Mouse (Mus musculus): ENCODE measurements around the gene Scn2b. TPM values are rescaled to one million over a fixed set of nuclear protein-coding genes. Genes with fewer than 3 reads are reported as not detected.
A peak's percentile ranks its signal among the peaks of the same experiment; 100 is the strongest.

Scn2b gene
- total RNA-seq, 1 experiment from 2014 or later = 0.67 TPM

GRCm38 (mm10) chr9:45146267-45146597 is 28.6 kb downstream of the Scn2b start:
- 0 out of 2 replicates have a peak, but pooled peaks have one; percentile 55 for ATAC-seq (replicated peaks; ENCODE audit: insufficient number of reproducible peaks, low FRiP score, low TSS enrichment, poor library complexity, severe bottlenecking)

DNA sequence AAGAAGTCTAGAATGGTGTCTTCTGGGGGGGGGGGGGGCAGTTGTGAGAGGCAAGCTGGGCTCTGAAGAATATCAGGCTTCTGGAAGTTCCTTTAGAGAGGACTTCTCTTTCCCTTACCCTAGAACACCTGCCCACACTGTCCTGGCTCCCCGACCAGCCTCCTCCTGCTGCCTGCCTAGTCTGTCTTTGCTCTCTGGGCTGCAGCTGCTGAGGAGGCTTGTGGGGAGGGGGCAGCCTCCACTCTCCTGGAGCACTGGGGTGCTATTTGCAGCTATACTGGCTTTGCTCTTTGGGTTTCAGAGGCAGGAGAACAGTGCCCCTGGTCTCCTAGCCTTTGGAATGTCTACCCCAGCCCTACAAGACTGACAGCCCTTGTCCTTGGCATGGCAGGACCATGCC is 33.4 kb downstream of the Scn2b start:
- ATAC-seq (replicated peaks; ENCODE audit: insufficient number of reproducible peaks, low FRiP score, low TSS enrichment, poor library complexity, severe bottlenecking) = no peak

DNA sequence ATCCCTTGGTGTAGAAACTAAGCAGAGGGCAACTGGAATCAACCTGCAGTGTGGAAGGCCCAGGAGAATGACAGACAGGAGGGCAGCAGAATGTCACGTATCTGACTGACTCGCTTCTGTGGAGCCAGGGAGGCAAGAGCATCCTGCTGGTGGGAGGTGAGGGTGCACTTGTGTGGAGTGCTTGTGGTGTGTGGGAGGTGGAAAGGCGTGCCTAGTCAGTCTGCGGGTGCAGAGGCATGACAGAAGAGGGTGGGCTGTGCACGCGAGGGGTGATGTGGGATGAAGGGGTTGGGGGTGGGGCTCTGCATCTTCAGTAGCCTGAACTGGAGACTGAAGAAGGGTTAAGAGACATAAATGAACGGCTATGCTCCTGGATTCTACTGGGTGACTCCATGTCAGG is 35.8 kb downstream of the Scn2b start:
- ATAC-seq (replicated peaks; ENCODE audit: insufficient number of reproducible peaks, low FRiP score, low TSS enrichment, poor library complexity, severe bottlenecking) = no peak

GRCm38 (mm10) chr9:45167903-45168302 is 50.3 kb downstream of the Scn2b start:
- ATAC-seq (replicated peaks; ENCODE audit: insufficient number of reproducible peaks, low FRiP score, low TSS enrichment, poor library complexity, severe bottlenecking) = no peak

- ATAC-seq (replicated peaks; ENCODE audit: insufficient number of reproducible peaks, low FRiP score, low TSS enrichment, poor library complexity, severe bottlenecking) = no peak
Observed at GRCm38 (mm10) chr9:45170150-45170549, 52.6 kb downstream of the Scn2b start.

DNA sequence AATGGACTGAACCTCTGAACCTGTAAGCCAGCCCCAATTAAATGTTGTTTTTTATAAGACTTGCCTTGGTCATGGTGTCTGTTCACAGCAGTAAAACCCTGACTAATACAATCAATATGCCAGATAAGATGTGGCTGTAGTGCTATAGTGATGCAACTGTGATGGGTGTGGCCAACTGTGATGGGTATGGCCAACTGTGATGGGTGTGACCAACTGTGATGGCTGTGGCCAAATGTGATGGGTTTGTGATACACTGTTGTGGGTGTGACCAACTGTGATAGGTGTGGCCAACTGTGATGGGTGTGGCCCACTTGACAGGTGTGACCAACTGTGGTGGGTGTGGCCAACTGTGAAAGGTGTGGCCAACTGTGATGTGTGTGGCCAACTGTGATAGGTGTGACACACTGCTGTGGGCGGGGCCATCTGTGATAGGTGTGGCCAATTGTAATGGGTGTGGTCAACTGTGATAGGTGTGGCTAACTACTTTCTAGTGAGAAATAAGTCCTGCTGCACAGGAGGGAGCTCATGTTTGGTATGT is 53.6 kb downstream of the Scn2b start:
- 0 out of 2 replicates have a peak, but pooled peaks have one; percentile 37 for ATAC-seq (replicated peaks; ENCODE audit: insufficient number of reproducible peaks, low FRiP score, low TSS enrichment, poor library complexity, severe bottlenecking)

DNA sequence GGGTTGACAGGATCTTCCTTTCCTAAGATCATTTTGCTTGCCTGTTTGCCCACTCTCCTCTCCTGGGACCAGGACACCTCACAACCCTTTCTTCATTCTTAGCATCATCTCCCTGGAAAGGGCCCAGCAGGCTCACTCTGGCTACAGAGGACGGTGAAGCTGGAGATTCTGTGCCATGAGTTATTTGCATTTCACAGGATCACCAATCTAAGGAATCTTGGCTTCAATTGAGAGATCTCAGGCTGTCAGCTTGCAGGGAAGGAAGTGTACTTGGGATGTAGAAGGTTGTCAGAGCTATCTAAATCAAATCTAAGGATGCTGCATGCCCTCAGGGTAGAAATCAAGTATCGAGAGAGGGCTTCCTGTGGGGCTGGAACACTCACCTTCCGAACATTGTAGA is 55.9 kb downstream of the Scn2b start:
- no peak for ATAC-seq (replicated peaks; ENCODE audit: insufficient number of reproducible peaks, low FRiP score, low TSS enrichment, poor library complexity, severe bottlenecking)

GRCm38 (mm10) chr9:45179282-45179681 is 61.7 kb downstream of the Scn2b start:
- peak; percentile 37; the same call in 1 of the 2 replicates for ATAC-seq (replicated peaks; ENCODE audit: insufficient number of reproducible peaks, low FRiP score, low TSS enrichment, poor library complexity, severe bottlenecking)

Other genes with a start within 250 kb of the Scn2b start
- 11.5 to 40.0 TPM (median 13.4 TPM) in 3 replicates for gene Kmt2a, start 236.5 kb upstream of the Scn2b start, total RNA-seq (2017)
- gene Atp5l, start 197.0 kb upstream of the Scn2b start, total RNA-seq (2017) = 129 to 228 TPM (median 191 TPM) in 3 replicates
- gene Ube4a, start 152.2 kb upstream of the Scn2b start, total RNA-seq (2017) = 17.7 to 43.2 TPM (median 41.6 TPM) in 3 replicates
- 14.2 to 35.0 TPM (median 22.5 TPM) in 3 replicates for gene Cd3g, start 137.4 kb upstream of the Scn2b start, total RNA-seq (2017)
- 3.0 to 5.9 TPM (median 3.4 TPM) in 3 replicates for gene Cd3d, start 136.0 kb upstream of the Scn2b start, total RNA-seq (2017)
- gene Cd3e, start 108.2 kb upstream of the Scn2b start, total RNA-seq (2017) = 0.32 to 1.6 TPM (median 0.76 TPM) in 3 replicates
- not detected in 3 replicates for gene Mpzl2, start 78.0 kb upstream of the Scn2b start, total RNA-seq (2017)
- 5.0 to 6.5 TPM (median 5.9 TPM) in 3 replicates for gene Mpzl3, start 62.6 kb upstream of the Scn2b start, total RNA-seq (2017)
- 3.2 to 7.0 TPM (median 5.8 TPM) in 3 replicates for gene Jaml, start 38.6 kb upstream of the Scn2b start, total RNA-seq (2017)
- not detected in 3 replicates for gene Scn4b, start 20.6 kb downstream of the Scn2b start, total RNA-seq (2017)
- 1.7 to 7.5 TPM (median 4.2 TPM) in 3 replicates for gene BC049352, start 64.2 kb downstream of the Scn2b start, total RNA-seq (2017)
- not detected in 3 replicates for gene Tmprss4, start 86.3 kb downstream of the Scn2b start, total RNA-seq (2017)
- 358 to 411 TPM (median 369 TPM) in 3 replicates for gene Il10ra, start 151.4 kb downstream of the Scn2b start, total RNA-seq (2017)
- gene Tmprss13, start 201.3 kb downstream of the Scn2b start, total RNA-seq (2017) = 0.68 to 2.6 TPM in 2 of 3 replicates, not detected in the other

All from monocyte, adult 5-6 weeks (primary cell).